Mouse (Mus musculus): ENCODE results near the gene Gm49369.

DNA sequence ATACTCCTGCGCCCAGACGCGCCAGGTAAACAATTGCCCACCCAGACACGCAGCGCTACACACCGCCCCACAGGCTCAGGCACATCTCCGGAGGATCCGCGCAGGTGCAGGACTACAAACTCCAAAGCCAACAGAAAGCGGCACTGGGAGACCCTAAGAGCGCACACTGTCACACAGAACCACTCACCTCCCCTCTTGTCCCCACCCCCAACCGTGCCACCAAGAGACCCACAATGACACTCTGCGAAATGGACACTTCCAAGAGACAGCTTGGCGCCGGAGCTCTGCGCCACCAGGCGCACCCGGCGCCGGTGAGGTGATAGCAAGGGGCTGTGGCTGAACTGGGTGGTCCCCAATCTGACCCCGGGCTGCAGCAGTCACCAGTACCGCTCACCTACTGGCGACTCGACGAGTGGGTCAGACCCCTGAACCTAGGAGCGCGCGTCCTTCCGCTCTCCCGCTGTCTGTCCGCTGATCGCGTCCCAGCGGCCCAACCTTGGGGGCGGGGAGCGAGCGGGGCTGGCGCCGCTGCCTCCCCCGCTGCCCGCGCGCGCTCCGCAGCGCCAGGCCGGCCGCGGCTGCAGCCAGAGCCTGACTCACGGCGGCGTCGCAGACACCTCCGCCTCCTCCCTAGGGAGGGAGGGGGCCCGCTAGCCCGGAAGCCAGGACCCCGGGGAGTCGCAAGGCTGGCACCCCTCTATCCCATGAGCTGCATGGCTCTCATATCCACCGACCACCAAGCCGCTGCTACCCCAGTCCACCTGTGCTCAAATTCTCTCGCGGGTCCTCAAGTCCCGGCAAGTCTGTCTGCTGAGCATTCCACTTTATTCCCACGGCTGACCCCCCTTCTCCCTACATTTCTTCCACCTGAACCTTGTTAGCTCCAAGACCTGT lies 10.5 kb downstream of the Gm49369 start:
- TF ChIP-seq POLR2A (IDR thresholded peaks at IDR 0.05; ENCODE audit: borderline replicate concordance, insufficient read depth, low read length) (peak; percentile 25; the same call in 1 of the 2 replicates), CTCF (IDR thresholded peaks at IDR 0.05; ENCODE audit: borderline replicate concordance, insufficient read depth, low read depth, low read length) (no peak)

All from cerebellum, adult 2 months (tissue).